Mouse (Mus musculus) kidney, embryonic 15.5 days (tissue): ENCODE data around the gene Kalrn. TPM values are rescaled to one million over a fixed set of nuclear protein-coding genes. Genes with fewer than 3 reads are reported as not detected.

Experiments
- ATAC-seq: fragments of 200-750 bp; cut with Nextera tagmentation; replicated peaks from 2 replicates; pipeline ENCODE4 v1.8.0; 2017; ENCODE audit warnings: moderate TSS enrichment; ENCODE audit not compliant: low FRiP score
- H3K27ac ChIP-seq: fragments of 300-500 bp; sonication (generic); 2 replicates; pipeline ENCODE4 v1.5.1; 2015; ENCODE audit warnings: mild to moderate bottlenecking, inconsistent platforms
- H3K27me3 ChIP-seq: fragments of 300-500 bp; sonication (generic); 2 replicates; pipeline ENCODE4 v1.6.1; 2015; ENCODE audit warnings: inconsistent platforms
- H3K36me3 ChIP-seq: fragments of 300-500 bp; sonication (generic); 2 replicates; pipeline ENCODE4 v1.6.1; 2015; ENCODE audit warnings: inconsistent platforms
- H3K4me1 ChIP-seq: fragments of 300-500 bp; sonication (generic); 2 replicates; pipeline ENCODE4 v1.6.1; 2015; ENCODE audit warnings: inconsistent platforms
- H3K4me2 ChIP-seq: fragments of 300-500 bp; sonication (generic); 2 replicates; pipeline ENCODE4 v1.6.1; 2015; ENCODE audit warnings: moderate library complexity, mild to moderate bottlenecking, inconsistent platforms
- H3K4me3 ChIP-seq: fragments of 300-500 bp; sonication (generic); replicated peaks from 2 replicates; pipeline ENCODE4 v1.5.1; 2015; ENCODE audit warnings: mild to moderate bottlenecking, inconsistent platforms
- H3K9ac ChIP-seq: fragments of 300-500 bp; sonication (generic); 2 replicates; pipeline ENCODE4 v1.6.1; 2015; ENCODE audit warnings: mild to moderate bottlenecking, inconsistent platforms
- H3K9me3 ChIP-seq: fragments of 300-500 bp; sonication (generic); replicated peaks from 2 replicates; pipeline ENCODE4 v1.6.1; 2016; ENCODE audit warnings: inconsistent platforms
- whole genome bisulfite sequencing: fragments of 180-500 bp; shearing (Covaris S2); methylation state at CpG from one replicate; pipeline ENCODE4 v1.1.7; 2015; ENCODE audit warnings: mixed read lengths; 5-methylcytosine and 5-hydroxymethylcytosine counted together
- polyA plus RNA-seq: library from polyadenylated mRNA; unstranded; fragments of >200 nt; fragmentation: Nextera tagmentation; extraction: Ambion mirVana; gene quantifications from 2 replicates; pipeline ENCODE4 v1.2.1, GENCODE M21; 2015

Kalrn gene
- polyA plus RNA-seq, 1 experiment from 2014 or later = 15.8 TPM

DNA sequence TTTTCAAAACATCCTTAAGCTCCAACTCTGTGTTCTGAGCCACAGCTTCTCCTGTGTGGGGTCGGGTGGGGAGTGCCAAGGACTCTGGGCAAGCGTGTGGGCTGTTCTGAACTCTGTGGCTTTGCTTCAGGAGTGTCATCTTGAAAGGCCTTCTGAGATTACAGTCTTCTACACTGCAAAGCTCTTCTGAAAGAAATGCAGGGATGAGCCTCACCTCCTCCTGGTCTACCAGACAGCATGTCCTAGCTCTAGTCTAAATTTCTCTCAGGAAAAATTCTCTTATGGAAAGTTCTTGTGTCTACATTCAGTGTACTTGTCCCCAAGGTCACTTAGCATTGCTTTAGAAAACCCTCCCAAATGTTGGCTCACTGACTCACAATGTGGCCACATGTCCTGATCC, 438.3 kb downstream of the Kalrn start:
- Histone ChIP-seq H3K4me1 (no peaks in the 10 kb centered on the region), H3K36me3 (no peaks in the 10 kb centered on the region), H3K9ac (no peak overlapping the region), H3K4me2 (no peak overlapping the region), H3K4me3 (no peak overlapping the region), H3K9me3 (no peaks in the 10 kb centered on the region), H3K27me3 (no peaks in the 10 kb centered on the region), H3K27ac (no peak overlapping the region)
- no peak for ATAC-seq
- WGBS = 84% methylated on average over 2 of the region's 2 CpGs

DNA sequence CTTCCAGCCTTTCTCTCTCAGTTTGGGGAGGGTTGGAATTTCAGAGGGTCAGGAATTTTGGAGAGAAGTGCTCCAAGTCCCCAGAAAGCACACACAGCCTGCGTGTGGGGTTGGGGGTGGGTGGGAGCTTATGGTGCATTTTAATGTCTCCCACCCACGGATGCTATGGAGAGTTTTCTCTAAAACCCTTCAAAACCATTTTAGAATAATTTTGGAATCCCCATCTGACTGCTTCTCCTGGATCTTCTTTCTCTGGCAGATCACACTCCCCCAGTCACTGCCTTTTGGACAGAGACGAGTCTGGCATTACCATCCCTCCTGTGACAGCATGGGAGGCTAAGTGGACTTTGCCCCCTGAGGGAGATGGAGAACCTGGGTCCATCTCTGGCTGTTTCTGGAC, 438.7 kb downstream of the Kalrn start:
- no peak overlapping the region for H3K4me3 ChIP-seq

DNA sequence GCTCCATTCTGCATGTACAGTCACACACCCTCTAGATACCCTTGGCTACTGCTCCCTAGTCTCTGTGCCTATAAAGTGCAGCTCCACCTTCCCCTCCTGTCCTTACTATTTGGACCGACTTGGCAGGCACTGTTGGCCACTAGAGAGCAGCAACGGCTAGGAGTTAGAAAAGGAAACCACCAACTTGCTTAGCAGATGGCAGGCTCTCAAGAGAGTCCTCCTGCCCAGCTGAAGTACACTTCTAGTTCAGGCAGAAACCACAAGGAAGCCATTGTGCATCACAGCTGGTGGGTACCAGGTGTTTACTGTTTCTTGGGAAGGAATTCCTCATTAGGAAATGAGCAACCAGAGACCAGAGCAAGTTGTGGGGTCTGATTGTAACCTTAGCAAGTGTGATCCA, 447.7 kb downstream of the Kalrn start:
- Histone ChIP-seq H3K36me3 (no peaks in the 10 kb centered on the region), H3K9me3 (no peaks in the 10 kb centered on the region), H3K4me3 (no peak overlapping the region), H3K27ac (no peak overlapping the region), H3K4me1 (peaks cover 6% of the 10 kb centered on the region; the same call in 1 of the 2 replicates), H3K4me2 (no peak overlapping the region), H3K27me3 (no peaks in the 10 kb centered on the region), H3K9ac (no peak overlapping the region)
- WGBS = 1% methylated on average over 2 of the region's 2 CpGs
- ATAC-seq = 0 out of 2 replicates have a peak, but pooled peaks have one; percentile 9

More for the DNA sequence above, 438.7 kb downstream of the Kalrn start:
- Histone ChIP-seq H3K4me1 (no peaks in the 10 kb centered on the region), H3K27me3 (no peaks in the 10 kb centered on the region), H3K9ac (no peak overlapping the region), H3K9me3 (no peaks in the 10 kb centered on the region), H3K36me3 (no peaks in the 10 kb centered on the region), H3K4me2 (no peak overlapping the region), H3K27ac (no peak overlapping the region)
- 59% methylated on average over 3 of the region's 3 CpGs for WGBS
- no peak for ATAC-seq

DNA sequence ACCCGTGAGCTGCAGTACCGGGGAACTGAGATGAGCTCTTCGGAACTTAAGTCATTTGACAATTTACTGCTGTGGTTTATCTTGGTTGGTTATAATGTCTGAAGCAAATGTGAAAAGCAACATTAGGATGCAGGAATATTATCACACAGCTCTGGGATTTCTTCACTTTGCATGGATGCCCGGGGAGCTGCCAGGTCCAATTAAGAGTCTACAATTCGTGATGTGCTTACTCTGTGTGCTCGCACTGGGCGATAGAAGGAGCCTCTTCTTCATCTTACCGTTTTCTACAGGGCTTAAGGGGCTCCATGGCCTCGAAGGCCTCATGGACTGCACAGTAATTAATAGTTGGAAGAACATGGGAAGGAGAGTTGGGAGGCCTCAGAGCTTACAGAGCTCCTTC, 450.8 kb downstream of the Kalrn start:
- Histone ChIP-seq H3K27me3 (no peaks in the 10 kb centered on the region), H3K4me2 (no peak overlapping the region), H3K27ac (no peak overlapping the region), H3K36me3 (no peaks in the 10 kb centered on the region), H3K4me1 (peaks cover 6% of the 10 kb centered on the region; the same call in 1 of the 2 replicates), H3K9ac (no peak overlapping the region), H3K4me3 (no peak overlapping the region), H3K9me3 (no peaks in the 10 kb centered on the region)
- ATAC-seq = no peak
- WGBS = 89% methylated on average over 9 of the region's 9 CpGs

DNA sequence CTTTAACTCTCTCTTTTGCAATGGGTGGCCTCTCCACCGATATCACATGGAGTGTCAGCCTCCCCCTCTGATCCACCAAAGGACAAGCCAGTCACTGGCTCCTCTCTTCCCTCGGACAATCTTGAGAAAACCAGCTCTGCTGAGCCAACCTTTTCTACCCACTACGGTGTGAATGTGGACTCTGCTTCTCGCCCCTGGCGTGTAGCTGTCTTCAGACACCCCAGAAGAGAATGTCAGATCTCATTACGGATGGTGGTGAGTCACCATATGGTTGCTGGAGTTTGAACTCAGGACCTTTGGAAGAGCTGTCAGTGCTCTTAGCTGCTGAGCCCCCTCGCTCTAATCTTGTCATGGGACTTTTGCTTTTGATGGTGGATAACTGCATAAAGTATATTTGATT, 452.0 kb downstream of the Kalrn start:
- WGBS = 79% methylated on average over 7 of the region's 7 CpGs
- no peak overlapping the region for H3K4me2 ChIP-seq

DNA sequence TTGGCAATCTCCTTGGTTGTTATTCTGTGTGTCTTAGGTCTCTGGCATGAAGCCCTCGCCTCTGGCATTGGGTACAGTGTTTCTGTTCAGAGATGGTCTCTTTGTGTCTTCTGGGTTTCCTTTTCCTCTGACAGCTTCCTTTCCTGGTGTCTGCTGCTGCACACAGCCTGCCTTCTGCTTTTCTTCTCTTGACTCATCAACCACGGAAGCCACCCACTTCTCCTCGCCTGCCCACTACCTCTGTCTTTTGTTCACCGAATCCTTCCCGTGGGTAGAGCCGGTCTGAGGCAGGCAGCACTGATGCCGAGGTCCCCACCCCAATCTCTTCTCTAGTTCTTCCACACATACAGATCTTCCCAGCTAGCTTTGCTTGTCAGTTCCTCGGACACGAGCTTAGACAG, 452.5 kb downstream of the Kalrn start:
- H3K27me3 ChIP-seq = no peaks in the 10 kb centered on the region
- no peak for ATAC-seq
- H3K9ac ChIP-seq = no peak overlapping the region
- no peaks in the 10 kb centered on the region for H3K36me3 ChIP-seq
- peaks cover 6% of the 10 kb centered on the region; the same call in 1 of the 2 replicates for H3K4me1 ChIP-seq
- no peaks in the 10 kb centered on the region for H3K9me3 ChIP-seq
- no peak overlapping the region for H3K4me3 ChIP-seq
- no peak overlapping the region for H3K4me2 ChIP-seq
- H3K27ac ChIP-seq = no peak overlapping the region
- 77% methylated on average over 9 of the region's 9 CpGs for WGBS

More for the DNA sequence above, 452.0 kb downstream of the Kalrn start:
- Histone ChIP-seq H3K4me3 (no peak overlapping the region), H3K9ac (no peak overlapping the region), H3K27me3 (no peaks in the 10 kb centered on the region), H3K4me1 (peaks cover 6% of the 10 kb centered on the region; the same call in 1 of the 2 replicates), H3K36me3 (no peaks in the 10 kb centered on the region), H3K9me3 (no peaks in the 10 kb centered on the region), H3K27ac (no peak overlapping the region)
- no peak for ATAC-seq

DNA sequence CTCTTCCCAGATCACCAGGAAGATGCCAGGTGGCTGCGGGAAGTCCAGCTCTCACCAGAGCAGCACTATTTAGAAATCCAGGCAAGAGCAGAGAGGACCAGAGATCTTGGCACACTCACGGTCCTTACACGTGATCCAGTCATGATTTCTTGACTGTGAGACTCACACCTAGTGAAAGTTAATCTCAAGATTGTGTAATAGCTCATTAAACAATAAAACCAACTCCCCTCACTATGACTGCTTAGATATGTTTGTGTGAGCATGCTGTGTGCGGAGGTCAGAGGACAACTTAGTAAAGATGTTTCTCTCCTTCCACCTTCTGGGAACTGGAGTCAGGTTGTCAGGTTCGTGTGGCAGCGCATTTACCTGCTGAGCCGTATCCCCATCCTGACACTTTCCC, 453.5 kb downstream of the Kalrn start:
- Histone ChIP-seq H3K9me3 (no peaks in the 10 kb centered on the region), H3K4me3 (no peak overlapping the region), H3K9ac (no peak overlapping the region), H3K36me3 (no peaks in the 10 kb centered on the region), H3K27me3 (no peaks in the 10 kb centered on the region), H3K27ac (no peak overlapping the region), H3K4me1 (no peaks in the 10 kb centered on the region), H3K4me2 (no peak overlapping the region)
- WGBS = 88% methylated on average over 7 of the region's 7 CpGs
- no peak for ATAC-seq

DNA sequence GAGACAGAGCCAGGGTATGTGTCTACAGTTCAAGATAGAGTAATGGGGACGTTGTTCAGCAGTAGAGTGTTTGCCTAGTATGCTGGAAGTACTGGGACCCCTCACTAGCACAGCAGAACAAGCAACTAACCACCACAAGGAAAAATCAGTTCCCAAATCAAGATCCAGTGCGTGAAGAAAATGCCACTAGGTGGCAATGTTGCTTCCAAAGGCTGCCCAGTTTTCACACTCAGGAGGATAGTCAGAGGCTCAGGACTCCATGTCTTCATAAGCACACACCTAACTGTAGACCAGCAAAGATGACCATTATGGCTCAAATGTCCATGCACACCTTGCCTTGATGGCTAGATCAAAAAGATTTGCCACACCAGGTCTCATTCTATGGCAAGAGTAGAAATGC, 454.0 kb downstream of the Kalrn start:
- no peak overlapping the region for H3K4me2 ChIP-seq
- H3K27ac ChIP-seq = no peak overlapping the region
- no peaks in the 10 kb centered on the region for H3K9me3 ChIP-seq
- WGBS = 25% methylated on average over 2 of the region's 2 CpGs
- no peak overlapping the region for H3K9ac ChIP-seq
- no peaks in the 10 kb centered on the region for H3K36me3 ChIP-seq
- no peaks in the 10 kb centered on the region for H3K27me3 ChIP-seq
- no peak overlapping the region for H3K4me3 ChIP-seq
- H3K4me1 ChIP-seq = no peaks in the 10 kb centered on the region
- no peak for ATAC-seq

DNA sequence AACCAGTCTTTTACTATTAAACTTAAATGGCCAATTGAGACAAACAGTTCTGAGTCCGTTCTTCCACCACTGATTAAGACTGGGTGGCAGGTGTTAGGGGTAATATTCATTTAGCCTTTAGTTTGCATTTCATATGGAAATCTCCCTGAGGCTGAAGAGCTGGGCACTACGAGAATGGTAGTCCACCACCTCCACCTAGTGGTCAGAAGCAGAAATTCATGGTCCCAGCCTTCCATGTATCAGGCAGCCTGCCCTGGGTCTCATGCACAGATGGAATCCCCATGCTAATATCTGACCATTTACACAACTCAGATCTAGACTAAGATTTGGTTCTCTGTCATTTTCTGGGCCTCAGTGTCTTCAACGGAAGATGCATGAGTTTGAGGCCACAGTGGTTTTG, 458.7 kb downstream of the Kalrn start:
- H3K9ac ChIP-seq = no peak overlapping the region
- WGBS = 8% methylated on average over 3 of the region's 3 CpGs
- H3K36me3 ChIP-seq = no peaks in the 10 kb centered on the region
- H3K27ac ChIP-seq = no peak overlapping the region
- H3K4me3 ChIP-seq = no peak overlapping the region
- no peaks in the 10 kb centered on the region for H3K27me3 ChIP-seq
- no peaks in the 10 kb centered on the region for H3K9me3 ChIP-seq
- peaks cover 6% of the 10 kb centered on the region; the same call in 1 of the 2 replicates for H3K4me1 ChIP-seq
- H3K4me2 ChIP-seq = no peak overlapping the region
- no peak for ATAC-seq

DNA sequence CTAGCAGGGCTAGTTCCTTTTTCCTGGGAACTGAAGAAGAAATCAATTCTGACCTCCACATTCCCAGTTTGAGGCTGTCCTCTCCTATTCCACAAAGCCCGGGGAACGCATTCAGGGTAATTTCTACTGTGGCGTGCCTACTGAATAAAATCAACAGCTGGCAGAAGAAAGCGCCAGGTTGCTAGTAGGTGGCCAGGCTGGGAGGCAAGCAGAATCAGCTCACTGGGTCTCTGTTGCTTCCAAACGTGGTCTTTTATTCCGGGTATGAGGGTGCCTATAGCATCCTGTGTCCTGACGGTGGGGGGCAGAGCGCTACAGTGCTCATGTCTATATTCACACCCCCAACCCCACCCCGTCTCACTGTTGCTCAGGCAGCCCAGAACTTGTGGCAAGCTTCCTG, 460.2 kb downstream of the Kalrn start:
- Histone ChIP-seq H3K4me2 (no peak overlapping the region), H3K36me3 (no peaks in the 10 kb centered on the region), H3K27ac (no peak overlapping the region), H3K4me3 (no peak overlapping the region), H3K9ac (no peak overlapping the region), H3K4me1 (peaks cover 6% of the 10 kb centered on the region; the same call in 1 of the 2 replicates), H3K9me3 (no peaks in the 10 kb centered on the region), H3K27me3 (no peaks in the 10 kb centered on the region)
- no peak for ATAC-seq
- WGBS = 92% methylated on average over 9 of the region's 9 CpGs

DNA sequence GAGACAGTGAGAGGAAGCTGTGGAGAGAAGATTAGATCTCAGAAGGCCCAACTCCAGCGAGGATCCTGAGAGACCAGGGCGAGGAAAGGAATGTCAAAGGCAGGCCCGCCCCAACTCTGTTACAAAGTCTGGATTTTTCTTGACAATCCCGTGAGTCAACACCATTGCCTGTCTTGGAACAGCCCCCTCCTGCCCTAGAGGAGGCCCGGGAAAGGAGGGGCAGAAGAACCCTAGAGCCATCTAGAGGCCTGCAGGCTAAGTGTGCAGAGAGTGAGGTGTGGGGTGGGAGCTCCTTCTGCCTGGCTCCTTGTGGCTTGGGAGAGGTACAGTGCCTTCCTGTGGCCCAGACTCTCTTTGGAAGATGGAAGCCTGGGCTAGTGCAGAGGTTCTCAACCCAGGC, 460.8 kb downstream of the Kalrn start:
- no peaks in the 10 kb centered on the region for H3K36me3 ChIP-seq
- H3K9me3 ChIP-seq = no peaks in the 10 kb centered on the region
- no peak overlapping the region for H3K4me2 ChIP-seq
- ATAC-seq = no peak
- H3K4me3 ChIP-seq = no peak overlapping the region
- no peaks in the 10 kb centered on the region for H3K27me3 ChIP-seq
- no peak overlapping the region for H3K27ac ChIP-seq
- H3K9ac ChIP-seq = no peak overlapping the region
- WGBS = 34% methylated on average over 5 of the region's 5 CpGs
- peaks cover 6% of the 10 kb centered on the region; the same call in 1 of the 2 replicates for H3K4me1 ChIP-seq

DNA sequence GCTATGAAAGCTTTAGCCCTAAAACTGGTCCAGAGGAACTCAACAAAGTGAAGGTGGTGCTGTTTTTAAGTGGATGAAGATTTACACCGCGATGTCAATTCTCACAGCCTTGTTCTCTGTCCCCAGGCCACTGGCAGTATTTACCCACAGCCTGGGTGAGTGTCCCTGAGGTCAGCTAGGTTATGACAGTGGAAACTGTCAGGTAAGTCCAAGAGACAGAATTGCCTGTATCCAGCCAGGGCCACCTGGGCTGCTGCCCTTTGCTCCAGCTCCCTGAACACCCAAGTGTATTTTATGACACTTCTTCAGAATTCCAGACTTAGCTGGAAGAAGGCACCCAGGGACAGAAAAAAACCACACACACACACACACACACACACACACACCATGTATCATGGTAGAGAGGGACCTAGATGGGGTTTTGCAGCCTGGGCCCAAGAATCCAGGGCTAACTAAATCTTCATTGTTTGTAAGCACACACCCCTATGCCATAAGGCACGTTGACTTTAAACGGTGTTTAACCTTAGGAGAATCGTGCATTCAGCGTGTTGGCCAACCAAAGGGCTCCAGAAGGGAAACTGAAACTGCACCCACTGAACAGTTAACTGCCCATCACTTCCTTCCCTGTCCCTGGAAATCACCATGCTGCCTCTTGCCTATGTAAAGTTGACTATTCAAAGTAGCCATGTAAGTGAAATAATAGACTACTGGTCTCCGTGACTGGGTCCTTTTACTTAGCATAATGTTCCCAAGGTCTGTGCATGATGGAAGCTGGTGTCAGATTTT, 462.3 kb downstream of the Kalrn start:
- H3K4me2 ChIP-seq = no peak overlapping the region
- ATAC-seq = no peak
- H3K36me3 ChIP-seq = no peaks in the 10 kb centered on the region
- H3K27ac ChIP-seq = no peak overlapping the region
- H3K4me1 ChIP-seq = peaks cover 6% of the 10 kb centered on the region; the same call in 1 of the 2 replicates
- no peak overlapping the region for H3K4me3 ChIP-seq
- 72% methylated on average over 7 of the region's 7 CpGs for whole genome bisulfite sequencing
- no peak overlapping the region for H3K9ac ChIP-seq
- no peaks in the 10 kb centered on the region for H3K27me3 ChIP-seq
- H3K9me3 ChIP-seq = no peaks in the 10 kb centered on the region

DNA sequence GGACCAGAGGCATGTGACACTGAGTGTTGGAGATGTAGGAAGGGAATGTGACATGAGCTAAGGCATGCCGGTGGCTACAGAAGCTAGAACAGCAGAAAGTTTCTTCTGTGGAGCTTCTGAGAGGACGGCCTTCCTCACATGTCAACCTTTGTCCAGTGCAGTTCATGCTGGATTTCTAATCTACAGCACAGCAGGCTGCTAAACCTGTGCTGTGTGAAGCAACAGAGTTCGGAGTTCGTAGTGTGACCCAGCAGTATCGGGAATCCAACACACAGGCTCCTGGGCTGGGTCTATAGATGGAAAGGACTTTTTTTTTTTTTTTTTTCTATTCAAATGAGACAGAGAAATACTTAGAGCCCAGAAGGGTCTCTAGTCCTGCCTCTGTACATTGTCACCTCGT, 468.9 kb downstream of the Kalrn start:
- no peaks in the 10 kb centered on the region for H3K36me3 ChIP-seq
- ATAC-seq = no peak
- 0 out of 2 replicates have a peak, but pooled peaks cover 4% of the 10 kb centered on the region for H3K4me1 ChIP-seq
- 89% methylated on average over 6 of the region's 6 CpGs for WGBS
- no peaks in the 10 kb centered on the region for H3K9me3 ChIP-seq
- H3K4me3 ChIP-seq = no peak overlapping the region
- no peaks in the 10 kb centered on the region for H3K27me3 ChIP-seq
- no peak overlapping the region for H3K4me2 ChIP-seq
- H3K27ac ChIP-seq = no peak overlapping the region
- H3K9ac ChIP-seq = no peak overlapping the region
